Mouse (Mus musculus): ENCODE measurements around the gene Ttc7. TPM values are rescaled to one million over a fixed set of nuclear protein-coding genes. Genes with fewer than 3 reads are reported as not detected.
A peak's percentile ranks its signal among the peaks of the same experiment; 100 is the strongest.

Ttc7 gene
- total and polyA plus RNA-seq, 3 experiments: 22.8 to 42.4 TPM; not detected in 1

GRCm38 (mm10) chr17:87405576-87405975 lies 122.9 kb downstream of the Ttc7 start:
- Histone ChIP-seq H3K9ac (ENCODE audit: control insufficient read depth, low read depth, low read length, poor library complexity, severe bottlenecking) (no peak overlapping the region), H3K27me3 (ENCODE audit: control insufficient read depth in 1 of 2, insufficient read depth in 2 of 2, low read length in 2 of 2) (no peaks in the 10 kb centered on the region), H3K9me3 (replicated peaks; ENCODE audit: insufficient read depth, low read length) (no peaks in the 10 kb centered on the region), H3K79me2 (ENCODE audit: control insufficient read depth, insufficient read depth, low read length, poor library complexity) (no peaks in the 10 kb centered on the region), H3K36me3 (ENCODE audit: control insufficient read depth in 1 of 2, insufficient read depth in 2 of 2, low read length in 2 of 2) (no peaks in the 10 kb centered on the region; a peak in 1 of 4 replicates), H3K4me1 (ENCODE audit: control insufficient read depth in 1 of 2, insufficient read depth in 2 of 2, low read length in 2 of 2) (no peaks in the 10 kb centered on the region), H3K27ac (ENCODE audit: control insufficient read depth, low read depth, low read length) (no peak overlapping the region), H3K4me3 (ENCODE audit: control insufficient read depth in 1 of 2, insufficient read depth in 1 of 2, low read depth in 2 of 2, low read length in 2 of 2) (no peak overlapping the region)
- no peak for TF ChIP-seq ZMIZ1 (IDR thresholded peaks at IDR 0.05; ENCODE audit: low read depth, low read length)
- no peak for TF ChIP-seq ETS1 (IDR thresholded peaks at IDR 0.05; ENCODE audit: low read depth, low read length)
- TF ChIP-seq MYB (IDR thresholded peaks at IDR 0.05; ENCODE audit: low read depth, low read length): no peak
- no peak for TF ChIP-seq GATA1 (IDR thresholded peaks at IDR 0.05; ENCODE audit: low read depth, low read length)
- TF ChIP-seq ZKSCAN1 (IDR thresholded peaks at IDR 0.05; ENCODE audit: low read depth, low read length): no peak
- no peak for TF ChIP-seq RAD21 (IDR thresholded peaks at IDR 0.05; ENCODE audit: low read depth, low read length)
- no peak for TF ChIP-seq POLR2AphosphoS2 (IDR thresholded peaks at IDR 0.05; ENCODE audit: low read length)
- no peak for TF ChIP-seq MYC (IDR thresholded peaks at IDR 0.05; ENCODE audit: low read depth, low read length)
- no peak for TF ChIP-seq UBTF (IDR thresholded peaks at IDR 0.05; ENCODE audit: borderline replicate concordance, insufficient read depth, low read depth, low read length)
- no peak for TF ChIP-seq POLR2AphosphoS5 (IDR thresholded peaks at IDR 0.05; ENCODE audit: borderline replicate concordance, low read depth, low read length)
- TF ChIP-seq ELF1 (IDR thresholded peaks at IDR 0.05; ENCODE audit: low read depth, low read length): no peak
- no peak for TF ChIP-seq ZNF384 (IDR thresholded peaks at IDR 0.05; ENCODE audit: low read depth, low read length)
- peak; percentile 26 for DNase-seq (ENCODE audit: low read depth, low spot score)

- Histone ChIP-seq H3K79me2 (ENCODE audit: control insufficient read depth, insufficient read depth, low read length, poor library complexity) (no peaks in the 10 kb centered on the region), H3K4me3 (ENCODE audit: control insufficient read depth in 1 of 2, insufficient read depth in 1 of 2, low read depth in 2 of 2, low read length in 2 of 2) (no peak overlapping the region), H3K4me1 (ENCODE audit: control insufficient read depth in 1 of 2, insufficient read depth in 2 of 2, low read length in 2 of 2) (no peaks in the 10 kb centered on the region), H3K9me3 (replicated peaks; ENCODE audit: insufficient read depth, low read length) (no peaks in the 10 kb centered on the region), H3K9ac (ENCODE audit: control insufficient read depth, low read depth, low read length, poor library complexity, severe bottlenecking) (no peak overlapping the region), H3K36me3 (ENCODE audit: control insufficient read depth in 1 of 2, insufficient read depth in 2 of 2, low read length in 2 of 2) (no peaks in the 10 kb centered on the region; a peak in 1 of 4 replicates), H3K27me3 (ENCODE audit: control insufficient read depth in 1 of 2, insufficient read depth in 2 of 2, low read length in 2 of 2) (no peaks in the 10 kb centered on the region), H3K27ac (ENCODE audit: control insufficient read depth, low read depth, low read length) (no peak overlapping the region)
- no peak for DNase-seq (ENCODE audit: low read depth, low spot score)
- TF ChIP-seq MEF2A (IDR thresholded peaks at IDR 0.05; ENCODE audit: extremely low read depth, insufficient replicate concordance, low read depth, low read length, poor library complexity, severe bottlenecking): no peak
- no peak for TF ChIP-seq MAFK (IDR thresholded peaks at IDR 0.05; ENCODE audit: borderline replicate concordance, low read depth, low read length)
- TF ChIP-seq ZNF384 (IDR thresholded peaks at IDR 0.05; ENCODE audit: low read depth, low read length): no peak
- TF ChIP-seq MXI1 (IDR thresholded peaks at IDR 0.05; ENCODE audit: low read depth, low read length): no peak
- no peak for TF ChIP-seq ZC3H11A (IDR thresholded peaks at IDR 0.05; ENCODE audit: low read depth, low read length)
- no peak for TF ChIP-seq NELFE (IDR thresholded peaks at IDR 0.05; ENCODE audit: low read depth, low read length)
- no peak for TF ChIP-seq NRF1 (IDR thresholded peaks at IDR 0.05; ENCODE audit: insufficient read depth, low read depth, low read length, poor library complexity, severe bottlenecking)
- TF ChIP-seq CHD2 (IDR thresholded peaks at IDR 0.05; ENCODE audit: low read length): no peak
- no peak for TF ChIP-seq GABPA (IDR thresholded peaks at IDR 0.05; ENCODE audit: low read depth, low read length)
These were observed 124.0 kb downstream of the Ttc7 start for GRCm38 (mm10) chr17:87406646-87407045.

Data from MEL (cell line).